Mouse (Mus musculus): ENCODE results near the gene Tomm40l.

GRCm38 (mm10) chr1:171256937-171257548, 34.7 kb upstream of the Tomm40l start:
- peak; percentile 85 for TF ChIP-seq CTCF (IDR thresholded peaks at IDR 0.05; ENCODE audit: low read depth)
- TF ChIP-seq EP300 (IDR thresholded peaks at IDR 0.05; ENCODE audit: low read depth), result no peak
